Mouse (Mus musculus): Measurements from ENCODE around the gene Ift52. TPM values are rescaled to one million over a fixed set of nuclear protein-coding genes. Genes with fewer than 3 reads are reported as not detected.
A peak's percentile ranks its signal among the peaks of the same experiment; 100 is the strongest.

Ift52 gene
- polyA plus RNA-seq, 1 experiment from 2014 or later = 32.0 TPM

DNA sequence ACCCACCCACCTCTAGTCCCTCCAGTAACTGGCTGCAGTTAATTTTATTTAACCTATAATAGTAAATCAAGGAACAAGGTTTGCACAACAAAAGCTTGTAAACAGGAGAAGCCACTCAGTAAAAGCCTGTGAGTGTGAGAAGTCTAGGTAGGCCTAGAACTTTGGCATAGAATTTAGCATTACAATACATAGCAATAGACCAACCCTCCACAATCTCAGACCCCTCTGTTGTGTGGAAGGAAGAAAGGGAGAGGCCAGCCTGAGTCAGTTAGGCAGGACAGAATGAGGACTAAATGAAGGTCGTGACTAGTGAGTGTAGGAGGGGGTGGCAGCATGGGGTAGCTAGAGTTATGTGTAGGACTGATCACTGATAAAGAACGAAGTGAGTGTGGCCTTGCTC, 14.6 kb downstream of the Ift52 start:
- WGBS = 70% methylated on average over 2 of the region's 2 CpGs
- Histone ChIP-seq H3K4me1 (replicated peaks) (peaks cover 3% of the 10 kb centered on the region; the same call in 1 of the 2 replicates), H3K9me3 (replicated peaks) (no peaks in the 10 kb centered on the region), H3K4me3 (no peak overlapping the region), H3K27me3 (no peaks in the 10 kb centered on the region), H3K36me3 (peaks cover 77% of the 10 kb centered on the region), H3K9ac (no peak overlapping the region), H3K4me2 (no peak overlapping the region), H3K27ac (no peak overlapping the region)
- no peak for ATAC-seq (replicated peaks; ENCODE audit: insufficient number of reproducible peaks, insufficient read depth, low FRiP score, low read depth)

DNA sequence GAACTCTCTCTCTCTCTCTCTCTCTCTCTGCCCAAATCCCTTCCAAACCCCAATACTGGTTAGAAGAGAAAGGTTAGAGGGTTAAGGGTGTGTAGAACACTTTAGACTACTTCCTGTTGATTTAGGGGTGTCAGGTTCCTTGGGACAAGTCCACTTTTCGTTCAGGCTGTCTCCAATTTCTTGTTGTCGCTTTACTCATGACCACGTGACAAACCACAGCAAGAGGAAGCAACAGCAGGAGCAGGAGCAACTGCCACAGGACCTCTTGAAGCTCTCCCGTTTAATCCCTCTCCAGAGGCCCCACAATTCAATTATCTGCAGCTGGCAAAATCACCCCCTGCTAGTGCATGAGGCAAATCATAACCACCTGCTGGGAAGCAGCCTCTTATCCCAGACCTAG, 15.5 kb downstream of the Ift52 start:
- Histone ChIP-seq H3K36me3 (peaks cover 78% of the 10 kb centered on the region), H3K9me3 (replicated peaks) (no peaks in the 10 kb centered on the region), H3K4me1 (replicated peaks) (peaks cover 9% of the 10 kb centered on the region), H3K9ac (no peak overlapping the region), H3K4me2 (no peak overlapping the region), H3K27ac (no peak overlapping the region), H3K4me3 (no peak overlapping the region), H3K27me3 (no peaks in the 10 kb centered on the region)
- WGBS = 44% methylated on average over 4 of the region's 4 CpGs
- ATAC-seq (replicated peaks; ENCODE audit: insufficient number of reproducible peaks, insufficient read depth, low FRiP score, low read depth) = no peak

DNA sequence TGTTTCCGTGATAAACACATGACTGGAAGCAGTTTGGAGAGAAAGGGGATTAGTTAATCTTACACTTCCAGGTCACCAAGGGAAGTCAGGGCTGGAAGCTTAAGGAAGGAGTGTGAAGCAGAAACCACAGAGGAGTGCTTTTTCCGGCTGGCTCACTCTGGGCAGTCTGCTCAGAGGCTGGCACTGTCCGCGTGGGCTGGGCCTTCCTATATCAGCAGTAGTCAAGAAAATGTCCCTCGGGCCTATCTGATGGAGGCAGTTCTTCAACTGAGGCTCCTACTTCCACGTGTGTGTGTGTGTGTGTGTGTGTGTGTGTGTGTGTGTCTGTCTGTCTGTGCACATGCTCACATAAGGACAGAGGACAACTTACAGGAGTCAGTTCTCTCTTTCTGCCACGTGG, 22.8 kb downstream of the Ift52 start:
- H3K9me3 ChIP-seq (replicated peaks) = no peaks in the 10 kb centered on the region
- peaks cover 64% of the 10 kb centered on the region for H3K36me3 ChIP-seq
- 80% methylated on average over 7 of the region's 7 CpGs for WGBS
- no peak overlapping the region for H3K4me3 ChIP-seq
- peaks cover 9% of the 10 kb centered on the region for H3K4me1 ChIP-seq (replicated peaks)
- no peak overlapping the region for H3K9ac ChIP-seq
- H3K27me3 ChIP-seq = no peaks in the 10 kb centered on the region
- H3K27ac ChIP-seq = no peak overlapping the region
- no peak overlapping the region for H3K4me2 ChIP-seq
- ATAC-seq (replicated peaks; ENCODE audit: insufficient number of reproducible peaks, insufficient read depth, low FRiP score, low read depth) = no peak

DNA sequence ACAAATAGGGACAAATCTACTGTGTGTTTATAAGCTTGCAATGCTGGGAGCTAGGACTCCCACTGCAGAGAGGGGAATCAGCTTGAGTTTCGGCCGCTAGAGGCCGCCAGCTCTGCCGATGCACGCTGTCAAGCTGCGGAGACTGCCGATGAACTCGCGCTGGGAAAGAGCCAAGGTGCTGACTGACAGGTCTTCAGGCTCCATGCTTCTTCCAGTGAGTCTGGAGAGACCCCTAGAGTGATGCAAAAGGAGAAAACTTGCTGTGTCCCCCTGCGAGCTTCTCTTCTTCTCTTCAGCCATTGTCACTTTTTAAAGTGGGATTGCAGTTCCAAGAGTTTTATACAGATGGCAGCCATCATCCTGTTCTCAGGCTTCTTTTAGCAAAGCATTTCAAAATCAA, 31.0 kb downstream of the Ift52 start:
- WGBS = 3% methylated on average over 10 of the region's 10 CpGs
- Histone ChIP-seq H3K9ac (no peak overlapping the region), H3K36me3 (peaks cover 36% of the 10 kb centered on the region), H3K4me2 (peak overlapping the region; percentile 60), H3K27ac (no peak overlapping the region), H3K4me3 (peak overlapping the region; percentile 35), H3K27me3 (no peaks in the 10 kb centered on the region), H3K9me3 (replicated peaks) (no peaks in the 10 kb centered on the region), H3K4me1 (replicated peaks) (no peaks in the 10 kb centered on the region)
- ATAC-seq (replicated peaks; ENCODE audit: insufficient number of reproducible peaks, insufficient read depth, low FRiP score, low read depth) = 0 out of 2 replicates have a peak, but pooled peaks have one; percentile 31

GRCm38 (mm10) chr2:163049116-163049515, 32.0 kb downstream of the Ift52 start:
- H3K36me3 ChIP-seq = peaks cover 28% of the 10 kb centered on the region
- WGBS = 86% methylated on average over 2 of the region's 2 CpGs
- H3K4me3 ChIP-seq = no peak overlapping the region
- H3K9ac ChIP-seq = no peak overlapping the region
- H3K27me3 ChIP-seq = no peaks in the 10 kb centered on the region
- no peak overlapping the region for H3K4me2 ChIP-seq
- H3K27ac ChIP-seq = no peak overlapping the region
- H3K4me1 ChIP-seq (replicated peaks) = peaks cover 6% of the 10 kb centered on the region
- no peaks in the 10 kb centered on the region for H3K9me3 ChIP-seq (replicated peaks)
- no peak for ATAC-seq (replicated peaks; ENCODE audit: insufficient number of reproducible peaks, insufficient read depth, low FRiP score, low read depth)

GRCm38 (mm10) chr2:163051691-163052090, 34.5 kb downstream of the Ift52 start:
- peaks cover 26% of the 10 kb centered on the region for H3K4me1 ChIP-seq (replicated peaks)
- no peaks in the 10 kb centered on the region for H3K27me3 ChIP-seq
- no peak overlapping the region for H3K4me2 ChIP-seq
- H3K36me3 ChIP-seq = peaks cover 12% of the 10 kb centered on the region
- H3K27ac ChIP-seq = no peak overlapping the region
- no peak for ATAC-seq (replicated peaks; ENCODE audit: insufficient number of reproducible peaks, insufficient read depth, low FRiP score, low read depth)
- no peak overlapping the region for H3K9ac ChIP-seq
- H3K9me3 ChIP-seq (replicated peaks) = no peaks in the 10 kb centered on the region
- H3K4me3 ChIP-seq = no peak overlapping the region
- 86% methylated on average over 1 of the region's 1 CpGs for WGBS

DNA sequence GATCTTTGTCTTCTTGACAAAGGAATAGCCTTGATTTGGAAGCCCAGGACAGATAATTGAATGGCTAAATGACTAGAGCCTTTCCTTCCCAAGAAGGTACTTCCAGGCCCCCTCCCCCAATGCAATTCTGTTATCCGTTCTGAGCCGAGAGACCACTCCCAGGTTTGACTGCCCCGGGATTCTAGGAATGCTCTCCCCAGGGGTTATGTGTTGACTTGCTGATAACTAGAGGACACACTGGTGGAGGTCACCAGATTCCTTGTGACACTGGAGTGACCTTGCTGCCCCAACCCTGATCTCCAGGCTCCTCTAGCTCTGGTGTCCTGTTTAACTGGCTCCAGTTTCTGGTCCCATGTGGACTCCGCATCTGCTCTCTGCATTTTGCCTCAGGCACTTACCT, 34.9 kb downstream of the Ift52 start:
- H3K4me2 ChIP-seq = no peak overlapping the region
- H3K27ac ChIP-seq = no peak overlapping the region
- H3K9ac ChIP-seq = no peak overlapping the region
- H3K9me3 ChIP-seq (replicated peaks) = no peaks in the 10 kb centered on the region
- no peak for ATAC-seq (replicated peaks; ENCODE audit: insufficient number of reproducible peaks, insufficient read depth, low FRiP score, low read depth)
- 35% methylated on average over 4 of the region's 4 CpGs for WGBS
- no peak overlapping the region for H3K4me3 ChIP-seq
- peaks cover 28% of the 10 kb centered on the region for H3K4me1 ChIP-seq (replicated peaks)
- H3K27me3 ChIP-seq = no peaks in the 10 kb centered on the region
- peaks cover 8% of the 10 kb centered on the region for H3K36me3 ChIP-seq

- WGBS = 70% methylated on average over 4 of the region's 4 CpGs
- H3K36me3 ChIP-seq = 0 out of 2 replicates have a peak, but pooled peaks cover 4% of the 10 kb centered on the region
- no peak overlapping the region for H3K4me2 ChIP-seq
- H3K9me3 ChIP-seq (replicated peaks) = no peaks in the 10 kb centered on the region
- no peak overlapping the region for H3K4me3 ChIP-seq
- H3K9ac ChIP-seq = no peak overlapping the region
- ATAC-seq (replicated peaks; ENCODE audit: insufficient number of reproducible peaks, insufficient read depth, low FRiP score, low read depth) = no peak
- peaks cover 28% of the 10 kb centered on the region for H3K4me1 ChIP-seq (replicated peaks)
- H3K27ac ChIP-seq = no peak overlapping the region
- H3K27me3 ChIP-seq = no peaks in the 10 kb centered on the region
These were observed 35.7 kb downstream of the Ift52 start for GRCm38 (mm10) chr2:163052826-163053225.

DNA sequence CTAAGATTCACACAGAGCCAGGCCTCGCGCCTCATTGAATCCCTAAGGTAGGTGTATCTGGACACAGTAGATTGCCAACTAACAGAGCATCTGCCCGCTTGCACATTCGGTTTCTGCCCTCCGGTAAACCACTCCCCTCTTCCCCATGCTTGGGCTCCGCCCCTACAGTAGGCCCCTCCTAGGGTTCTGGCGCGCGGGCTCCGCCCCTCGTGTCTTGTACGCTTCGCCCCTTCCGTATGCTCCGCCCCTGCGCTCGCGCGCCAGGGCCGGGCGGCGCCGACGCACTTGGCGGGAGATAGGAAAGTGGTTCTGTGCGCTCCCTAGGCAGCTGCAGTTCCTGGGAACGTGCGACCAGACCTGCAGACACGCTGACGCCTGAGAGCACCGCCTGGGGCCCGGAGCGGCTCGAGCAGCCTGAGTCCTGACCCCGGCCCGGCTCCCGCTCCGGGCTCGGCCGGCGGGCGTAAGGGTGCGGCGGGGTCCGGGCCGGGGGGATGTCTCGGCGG, 37.2 kb downstream of the Ift52 start, which contains the start of gene Mybl2:
TSS of gene Mybl2 (plus strand) at position 353 of the 506 bp plus-strand sequence.
- Histone ChIP-seq H3K27me3 (no peaks in the 10 kb centered on the region), H3K9ac (peak within 1 kb of the TSS; percentile 63), H3K4me3 (peak within 1 kb of the TSS; percentile 68), H3K36me3 (0 out of 2 replicates have a peak, but pooled peaks cover 4% of the 10 kb centered on the region), H3K9me3 (replicated peaks) (no peaks in the 10 kb centered on the region), H3K27ac (peak within 1 kb of the TSS; percentile 45; the same call in 1 of the 2 replicates), H3K4me1 (replicated peaks) (peaks cover 28% of the 10 kb centered on the region), H3K4me2 (peak within 1 kb of the TSS; percentile 99)
- under 1% methylated on average over 48 of the region's 48 CpGs for WGBS
- peak; percentile 99 for ATAC-seq (replicated peaks; ENCODE audit: insufficient number of reproducible peaks, insufficient read depth, low FRiP score, low read depth)

GRCm38 (mm10) chr2:163054891-163055494, 37.8 kb downstream of the Ift52 start:
- H3K9me3 ChIP-seq (replicated peaks) = no peaks in the 10 kb centered on the region
- peaks cover 28% of the 10 kb centered on the region for H3K4me1 ChIP-seq (replicated peaks)
- peak overlapping the region; percentile 63 for H3K9ac ChIP-seq
- peak overlapping the region; percentile 99 for H3K4me2 ChIP-seq
- H3K36me3 ChIP-seq = 0 out of 2 replicates have a peak, but pooled peaks cover 4% of the 10 kb centered on the region
- peak overlapping the region; percentile 45; the same call in 1 of the 2 replicates for H3K27ac ChIP-seq
- no peaks in the 10 kb centered on the region for H3K27me3 ChIP-seq
- ATAC-seq (replicated peaks; ENCODE audit: insufficient number of reproducible peaks, insufficient read depth, low FRiP score, low read depth) = no peak
- WGBS = under 1% methylated on average over 38 of the region's 38 CpGs
- peak overlapping the region; percentile 68 for H3K4me3 ChIP-seq

DNA sequence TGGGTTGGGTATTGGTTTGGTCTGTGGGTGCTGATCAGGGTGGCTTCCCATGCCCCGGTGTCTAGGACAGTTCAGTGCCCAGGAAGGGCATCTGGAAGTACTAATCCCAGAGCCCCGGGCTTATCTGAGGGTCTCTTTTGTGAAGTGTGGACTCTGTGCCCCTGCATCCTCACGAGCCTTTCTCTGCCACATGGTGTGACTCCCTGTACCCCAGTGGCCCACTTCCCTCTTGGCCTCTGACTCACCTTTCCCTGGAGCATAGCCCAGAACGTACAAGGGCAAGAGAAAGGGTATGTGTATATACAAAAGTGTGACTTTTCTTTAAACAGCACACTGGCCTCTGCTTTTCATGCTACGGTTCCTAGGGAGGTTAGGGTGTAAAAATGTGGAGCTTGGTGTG, 38.6 kb downstream of the Ift52 start:
- H3K27me3 ChIP-seq = no peaks in the 10 kb centered on the region
- no peak overlapping the region for H3K27ac ChIP-seq
- H3K4me3 ChIP-seq = peak overlapping the region; percentile 68
- H3K9me3 ChIP-seq (replicated peaks) = no peaks in the 10 kb centered on the region
- peak overlapping the region; percentile 63 for H3K9ac ChIP-seq
- peak overlapping the region; percentile 99 for H3K4me2 ChIP-seq
- 15% methylated on average over 5 of the region's 5 CpGs for WGBS
- peaks cover 28% of the 10 kb centered on the region for H3K4me1 ChIP-seq (replicated peaks)
- ATAC-seq (replicated peaks; ENCODE audit: insufficient number of reproducible peaks, insufficient read depth, low FRiP score, low read depth) = no peak
- no peaks in the 10 kb centered on the region for H3K36me3 ChIP-seq

- no peaks in the 10 kb centered on the region for H3K27me3 ChIP-seq
- peaks cover 28% of the 10 kb centered on the region for H3K4me1 ChIP-seq (replicated peaks)
- WGBS = 72% methylated on average over 9 of the region's 9 CpGs
- no peaks in the 10 kb centered on the region for H3K9me3 ChIP-seq (replicated peaks)
- H3K4me3 ChIP-seq = no peak overlapping the region
- H3K4me2 ChIP-seq = no peak overlapping the region; the same call in 1 of the 2 replicates
- H3K27ac ChIP-seq = no peak overlapping the region
- no peaks in the 10 kb centered on the region for H3K36me3 ChIP-seq
- ATAC-seq (replicated peaks; ENCODE audit: insufficient number of reproducible peaks, insufficient read depth, low FRiP score, low read depth) = no peak
- H3K9ac ChIP-seq = no peak overlapping the region
These were observed 39.4 kb downstream of the Ift52 start for GRCm38 (mm10) chr2:163056584-163056983.
